Mouse (Mus musculus) CD4-positive helper T cell, adult 2 months (primary cell): ENCODE measurements around the gene Mucl3.

ENCODE experiments used
- DNase-seq: peaks from one replicate; pipeline ENCODE4 v3.0.0-alpha.2; 2012; ENCODE audit warnings: low read depth, missing footprints, low spot score

Gene Mucl3

DNA sequence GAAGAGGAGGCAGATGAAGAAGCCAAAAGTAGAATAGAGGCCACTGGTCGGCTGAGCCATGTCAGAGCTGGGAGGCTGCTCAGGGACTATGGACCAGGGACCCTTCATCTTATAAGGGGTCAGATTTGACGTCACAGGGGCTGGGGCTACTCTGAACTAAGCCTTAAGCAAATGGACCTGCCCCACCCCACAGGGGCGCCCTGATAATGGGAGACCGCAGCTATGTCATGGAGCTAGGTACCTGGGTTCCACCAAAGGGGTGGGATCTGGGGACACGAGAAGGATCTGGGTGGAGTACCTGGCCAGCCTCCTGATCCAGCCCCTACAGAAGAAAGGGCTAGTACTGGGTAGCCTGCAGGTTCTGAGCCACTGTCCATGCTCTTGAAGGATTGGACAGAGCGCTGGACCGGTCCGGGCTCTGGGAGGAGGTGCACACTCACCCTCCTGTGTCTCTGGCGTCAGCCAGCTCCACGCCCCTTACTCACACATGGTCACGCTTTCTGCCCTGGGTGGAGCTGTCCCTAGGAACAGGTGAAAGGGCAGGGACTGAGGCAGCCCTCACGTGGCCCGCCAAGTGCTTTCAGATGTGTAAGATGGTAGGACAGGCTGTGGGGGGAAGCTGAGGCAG is at the start of gene Mucl3:
TSS of gene Mucl3 (minus strand) at position 87 of the 628 bp plus-strand sequence.
- no peak for DNase-seq

DNA sequence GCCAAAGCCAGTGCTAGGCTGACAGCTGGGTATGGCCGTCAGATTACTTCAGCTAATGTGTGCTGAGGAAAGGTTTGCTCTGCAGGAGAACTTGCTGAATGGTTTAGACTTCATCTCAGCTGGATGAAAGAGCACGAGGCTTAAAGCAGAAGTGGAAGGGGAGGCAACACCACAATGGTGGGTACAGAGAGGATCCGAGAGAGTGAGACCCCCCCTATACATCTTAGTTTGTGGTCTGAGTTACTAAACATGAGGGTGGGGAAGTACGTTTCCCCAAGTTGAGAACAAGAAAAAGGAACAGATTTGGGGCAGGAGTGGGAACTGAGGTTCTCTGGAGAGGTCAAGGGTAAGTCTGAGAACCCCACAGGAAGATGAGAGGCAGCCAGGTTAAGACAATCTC is 48.9 kb upstream of the Mucl3 start:
- DNase-seq: no peak

DNA sequence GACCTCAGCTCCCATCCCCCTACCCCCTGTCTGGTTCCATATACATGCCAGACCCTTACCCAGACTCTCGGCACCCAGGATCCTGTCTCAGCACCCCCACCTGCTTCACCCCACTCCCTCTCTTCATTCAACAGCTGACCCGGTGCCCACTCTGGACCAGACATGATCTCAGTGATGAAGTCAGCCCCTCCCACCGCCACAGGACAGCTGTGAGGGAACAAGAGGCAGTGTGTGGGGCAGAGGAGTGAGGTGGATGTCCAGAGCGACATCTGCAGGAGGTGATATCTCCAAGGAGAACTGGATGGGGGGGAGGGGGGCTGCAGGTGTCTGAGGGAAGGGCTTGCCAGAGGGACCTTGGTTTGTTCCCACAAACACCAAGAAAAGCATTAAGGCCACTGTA is 48.3 kb upstream of the Mucl3 start:
- no peak for DNase-seq

DNA sequence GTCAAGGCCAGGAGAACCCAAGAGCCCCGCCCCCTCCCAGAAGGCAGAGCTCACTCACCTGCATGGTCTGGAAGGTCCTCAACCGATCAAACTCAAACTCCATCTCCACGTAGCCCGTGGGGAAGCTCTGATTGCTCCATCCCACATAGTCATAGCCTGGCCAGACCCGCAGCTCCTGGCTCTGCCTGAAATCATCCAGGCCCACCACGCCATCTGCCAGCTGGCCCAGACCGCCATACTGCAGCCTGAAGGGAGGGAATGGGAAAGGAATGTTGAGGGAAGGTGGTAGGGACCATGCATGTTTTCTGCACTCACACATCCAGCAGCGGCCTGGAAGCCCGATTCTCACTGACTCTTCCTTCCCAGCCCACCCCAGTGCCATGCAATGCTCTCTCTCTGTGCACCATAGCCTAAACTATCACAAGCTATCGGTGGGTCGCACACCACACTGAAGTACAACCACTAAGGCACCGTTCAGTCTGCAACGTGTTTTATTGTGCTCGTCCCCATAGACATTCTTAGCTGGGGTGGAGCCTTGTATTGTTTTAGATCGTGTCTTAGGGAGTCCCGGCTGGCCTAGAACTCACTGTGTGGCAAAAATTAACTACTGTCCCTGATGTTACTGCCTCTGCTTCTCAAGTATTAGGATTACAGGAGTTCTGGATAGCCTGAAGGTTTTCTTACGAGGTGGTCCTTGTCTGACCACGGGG is 46.6 kb upstream of the Mucl3 start:
- DNase-seq: no peak

DNA sequence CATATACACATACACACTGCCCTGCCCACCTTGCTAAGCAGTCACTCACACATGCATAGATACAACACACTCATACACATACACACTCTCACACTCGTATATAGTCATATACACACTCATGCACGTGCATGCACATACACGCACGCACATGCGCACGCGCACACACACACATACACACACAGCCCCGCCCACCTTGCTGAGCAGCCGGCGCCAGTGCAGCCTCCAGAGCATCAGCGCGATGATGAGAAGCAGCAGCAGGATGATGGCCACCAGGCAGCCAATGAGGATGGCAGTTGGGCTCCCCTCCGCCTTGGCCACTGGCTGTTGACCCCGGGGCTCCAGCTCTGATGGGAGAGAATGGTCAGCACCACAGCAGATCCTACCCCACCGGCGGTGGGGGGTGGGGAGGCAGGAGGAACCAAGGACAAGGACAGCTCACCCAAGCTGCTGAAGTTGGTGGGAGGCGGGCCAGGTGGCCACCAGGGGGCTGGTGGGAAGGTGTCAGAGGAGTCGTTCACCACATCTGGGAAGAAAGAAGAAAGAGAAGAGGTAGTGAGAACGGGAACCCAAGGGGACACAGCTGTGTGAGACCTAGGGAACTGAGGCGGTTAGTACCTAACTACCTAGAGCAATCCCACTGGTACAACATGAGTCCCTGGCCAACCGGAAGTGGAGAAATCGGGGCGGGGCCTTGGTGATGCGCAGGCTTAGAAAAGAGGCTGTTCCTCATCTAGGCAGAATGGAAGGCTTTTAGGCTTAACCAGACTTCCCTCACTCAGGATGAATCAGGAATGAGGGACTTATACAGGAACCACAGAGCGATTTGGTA is 45.1 kb upstream of the Mucl3 start:
- no peak for DNase-seq

DNA sequence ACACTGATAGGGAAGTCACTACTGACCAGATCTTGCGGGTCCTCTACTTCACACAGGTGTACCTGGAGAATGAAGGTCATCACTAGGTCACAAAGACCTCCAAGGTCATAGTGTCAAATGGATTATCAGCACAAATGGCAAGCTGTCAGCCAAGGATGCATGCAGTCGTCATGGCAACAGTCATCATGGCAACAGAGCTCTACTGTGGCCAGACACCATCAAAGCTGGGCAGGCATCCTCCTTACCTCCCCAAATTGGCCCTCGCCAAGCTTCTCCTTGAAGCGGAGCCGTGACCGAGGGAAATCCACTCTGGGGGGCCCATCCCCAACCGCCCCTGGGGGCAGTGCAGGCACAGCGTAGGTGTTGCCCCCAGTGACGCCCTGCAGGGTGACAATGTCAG is 41.6 kb upstream of the Mucl3 start:
- DNase-seq: no peak

DNA sequence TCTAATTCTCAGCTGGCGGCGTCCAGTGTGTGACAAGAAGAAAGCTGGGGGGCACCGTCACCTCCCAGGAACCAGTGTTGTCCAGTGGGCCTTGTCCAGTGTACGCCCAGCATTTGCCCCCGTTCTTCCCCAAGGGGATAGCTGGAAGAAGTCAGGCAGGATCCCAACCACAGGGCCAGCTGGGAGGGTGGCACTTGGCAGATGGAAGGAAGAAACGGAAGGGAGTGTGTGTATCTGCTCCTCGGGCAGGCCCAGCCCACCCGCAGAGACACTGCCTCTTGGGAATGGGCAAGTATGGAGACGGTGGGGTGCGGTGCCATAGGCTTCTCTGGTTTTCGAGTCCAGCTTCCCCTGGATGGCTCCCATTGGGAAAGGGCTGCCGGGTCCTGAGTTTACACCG is 38.5 kb upstream of the Mucl3 start:
- DNase-seq: no peak

DNA sequence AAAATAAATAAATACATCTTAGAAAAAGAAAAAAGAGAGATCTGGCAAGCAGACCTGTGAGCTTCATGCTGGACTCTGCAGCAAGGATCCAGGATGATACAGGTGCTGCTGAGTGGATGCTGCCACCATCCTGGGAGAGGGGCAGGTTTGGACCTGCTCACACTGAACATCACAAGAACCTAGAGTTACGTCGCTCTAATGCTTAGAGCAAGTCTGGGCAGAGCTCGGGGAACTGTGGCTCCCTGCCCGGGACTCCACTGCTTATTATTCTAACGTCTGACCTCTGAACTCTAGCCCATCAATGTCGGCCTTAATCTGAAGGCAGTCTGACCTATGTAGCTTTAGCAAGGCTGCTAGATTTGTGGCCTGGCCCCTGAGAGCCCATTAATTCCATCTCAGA is 37.1 kb upstream of the Mucl3 start:
- no peak for DNase-seq

DNA sequence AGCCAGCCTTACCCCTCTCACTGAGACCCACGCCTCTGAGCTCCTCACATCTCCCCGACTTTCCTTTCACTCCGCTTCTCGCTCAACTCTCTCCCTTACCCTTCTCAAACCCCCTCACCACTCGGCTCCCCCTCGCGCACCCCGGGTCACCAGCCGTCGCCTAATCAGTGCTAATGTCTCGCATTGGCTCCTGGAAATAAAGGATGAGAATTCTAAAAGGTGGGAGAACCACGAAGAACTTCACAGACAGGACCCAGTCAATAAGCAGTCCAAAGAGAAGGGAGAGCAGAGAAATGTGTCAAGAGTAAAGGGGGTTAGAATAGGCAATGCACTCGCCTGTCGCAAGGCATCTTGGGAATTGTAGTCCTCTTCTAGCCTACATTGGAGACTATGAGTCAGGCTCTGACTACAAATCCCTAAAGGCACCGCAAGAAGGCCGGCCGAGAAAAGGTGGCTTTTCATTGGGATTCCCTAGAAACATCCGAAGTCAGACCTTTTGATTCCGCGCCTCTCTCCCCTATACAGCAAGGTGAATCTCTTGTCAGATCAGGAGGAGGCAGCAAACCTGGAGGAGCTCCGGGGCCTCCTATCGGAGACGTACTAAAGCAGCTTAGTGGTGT is 30.0 kb upstream of the Mucl3 start, which contains the start of gene Gtf2h4:
TSS of gene Gtf2h4 (minus strand) at position 324 of the 620 bp plus-strand sequence.
- DNase-seq: peak; percentile 93

DNA sequence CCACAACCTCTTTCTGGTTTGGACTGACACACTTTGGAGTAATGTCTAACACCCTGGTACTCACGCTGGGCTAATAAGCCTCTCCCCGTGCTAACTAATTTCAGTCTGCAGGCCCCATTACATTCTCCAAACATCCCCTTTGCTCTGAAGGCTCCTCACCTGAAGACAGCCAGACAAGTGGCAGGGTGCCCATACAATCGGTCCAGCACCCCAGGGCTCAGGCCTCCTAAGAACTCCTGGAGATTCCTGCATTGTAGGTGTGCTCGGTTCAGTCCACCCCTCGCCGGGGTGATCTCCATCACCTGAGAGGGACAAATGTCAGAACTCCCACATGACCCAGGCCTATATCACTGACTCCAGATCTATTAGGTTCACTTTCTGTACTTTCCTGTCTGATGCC is 29.0 kb upstream of the Mucl3 start:
- DNase-seq: no peak

DNA sequence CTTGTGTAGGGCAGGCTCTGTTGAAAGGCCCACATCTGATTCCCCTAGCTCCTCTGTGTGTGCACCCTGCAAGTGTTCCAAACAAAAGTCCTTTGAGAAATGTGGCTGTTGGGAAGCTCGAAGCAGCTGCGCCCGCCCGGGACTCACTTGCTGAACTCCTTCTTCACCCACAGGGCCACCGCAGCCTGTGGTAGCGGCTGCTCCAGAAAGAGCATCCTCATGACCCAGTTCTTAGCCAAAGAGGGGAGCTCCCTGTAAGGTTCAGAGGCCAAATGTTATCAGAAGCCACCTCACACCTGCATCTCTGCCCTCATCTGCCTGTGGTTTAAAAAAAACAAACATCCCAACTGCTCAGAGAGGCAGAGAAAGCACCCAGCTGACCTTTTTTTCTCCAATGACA is 28.4 kb upstream of the Mucl3 start:
- DNase-seq: no peak

DNA sequence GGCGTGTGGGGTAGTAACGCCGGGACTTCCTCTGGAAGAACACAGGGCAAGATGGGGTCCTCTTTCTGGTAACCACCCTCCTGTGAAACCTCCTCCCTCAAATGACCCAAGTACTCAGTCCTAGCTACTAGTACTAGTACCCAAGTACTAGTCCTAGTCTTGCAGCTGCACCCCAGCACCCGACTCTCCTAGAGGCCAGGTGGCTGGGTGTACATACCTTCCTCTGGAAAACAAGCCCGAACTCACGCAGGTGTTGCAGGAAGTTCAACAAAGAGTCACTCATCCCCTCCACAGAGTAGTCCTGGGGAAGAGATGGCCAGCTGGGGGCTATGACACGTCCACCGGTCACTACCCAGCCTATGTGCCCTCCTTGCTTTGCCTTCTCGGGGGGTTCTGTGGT is 26.2 kb upstream of the Mucl3 start:
- DNase-seq: no peak

DNA sequence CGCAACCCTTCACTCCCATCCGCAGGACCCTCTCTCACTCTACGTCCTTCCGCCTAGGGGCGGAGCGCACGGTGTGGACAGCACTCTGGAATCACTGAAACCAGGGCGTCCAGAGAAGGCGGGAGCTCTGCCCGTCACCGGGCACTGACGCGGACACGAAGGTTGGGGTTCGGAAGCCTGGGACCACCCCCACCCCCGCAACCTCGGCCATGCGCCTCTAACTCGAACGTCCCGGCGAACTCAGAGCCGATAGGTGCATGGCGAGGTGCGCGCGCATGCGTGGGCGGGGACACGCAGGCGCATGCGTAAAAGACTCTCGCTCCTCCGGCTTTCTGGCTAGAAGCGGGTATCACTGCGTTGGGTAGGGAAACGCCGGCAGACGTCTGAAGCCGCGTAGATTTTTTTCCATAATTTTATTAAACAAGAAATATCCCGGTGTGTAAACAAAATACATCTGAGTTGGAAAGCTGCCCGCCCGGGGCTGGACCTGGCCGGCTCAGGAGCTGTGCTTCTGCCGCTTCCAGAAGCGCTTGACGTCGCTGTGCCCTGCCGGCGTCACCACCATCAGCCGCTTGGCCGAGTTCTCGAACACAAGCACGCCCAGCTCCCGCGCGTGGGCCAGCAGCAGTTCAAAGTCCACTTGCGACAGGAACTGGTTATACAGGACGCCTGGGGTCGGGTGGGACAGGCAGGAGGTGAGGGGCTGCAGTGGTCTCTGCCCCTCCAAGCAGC is 24.0 kb upstream of the Mucl3 start, which contains the start of gene Vars2:
TSS of gene Vars2 (minus strand) at position 259 of the 732 bp plus-strand sequence.
- peak; percentile 97 for DNase-seq

DNA sequence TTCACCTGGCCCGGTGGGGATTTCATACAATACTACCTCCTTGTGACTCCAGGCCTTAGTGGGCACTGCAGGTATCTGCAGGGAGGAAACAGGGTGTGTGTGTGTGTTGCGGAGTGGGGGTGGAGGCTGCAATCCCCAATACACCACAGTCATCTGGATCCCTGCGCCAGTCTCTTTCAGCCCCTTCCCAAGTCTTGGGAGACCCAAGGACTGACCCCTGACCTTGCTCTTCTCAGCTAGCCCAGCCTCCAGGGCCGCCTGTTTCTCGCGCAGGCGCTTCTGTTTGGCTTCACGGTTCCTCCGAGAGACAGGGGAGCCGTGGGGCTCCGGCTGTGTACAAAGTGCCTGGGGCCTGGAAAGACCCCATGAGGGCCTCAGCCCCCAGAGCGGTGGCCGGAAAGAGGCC is 23.4 kb upstream of the Mucl3 start:
- DNase-seq: no peak

DNA sequence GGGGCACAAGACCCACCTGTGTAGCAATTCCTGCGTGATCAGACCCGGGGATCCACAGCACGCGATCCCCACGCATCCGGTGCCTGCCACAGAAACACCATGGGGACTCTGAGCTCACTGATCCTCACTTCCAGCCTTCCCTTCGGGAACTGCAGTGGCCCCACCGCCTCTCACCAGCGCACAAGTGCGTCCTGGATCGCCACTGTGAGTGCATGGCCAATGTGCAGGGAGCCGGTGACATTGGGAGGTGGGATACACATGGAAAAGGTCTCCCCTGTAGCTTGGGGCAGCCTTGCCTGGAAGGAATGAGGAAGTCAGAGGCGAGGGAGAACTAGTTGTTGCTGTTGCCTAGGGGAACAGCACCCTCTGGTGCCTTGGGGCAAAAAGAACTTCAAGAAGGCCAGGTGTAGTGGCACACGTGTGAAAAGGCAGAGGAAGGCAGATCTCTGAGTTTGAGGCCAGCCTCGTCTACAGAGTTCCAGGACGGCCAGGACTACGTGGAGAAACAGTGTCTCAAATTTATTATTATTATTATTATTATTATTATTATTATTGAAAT is 22.5 kb upstream of the Mucl3 start:
- peak; percentile 33 for DNase-seq

DNA sequence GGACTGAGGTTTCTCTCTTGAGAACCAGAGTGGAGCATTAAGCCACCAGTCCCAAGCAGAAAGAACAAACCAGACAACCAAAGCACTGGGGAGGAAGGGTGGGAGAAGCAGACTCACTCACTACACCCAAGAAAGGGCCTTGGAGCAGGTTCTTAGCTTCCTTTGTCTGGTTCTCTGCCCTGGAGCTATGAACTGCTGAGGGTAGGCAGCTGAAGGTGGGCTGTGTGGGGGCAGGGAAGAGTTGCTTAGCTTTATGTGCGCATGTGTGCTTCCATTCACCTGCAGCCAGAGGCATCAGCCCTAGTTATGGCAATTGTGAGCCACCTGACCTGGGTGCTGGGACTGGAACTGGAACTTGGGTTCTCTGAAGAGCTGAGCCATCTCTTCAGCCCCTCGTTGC is 9.6 kb upstream of the Mucl3 start:
- no peak for DNase-seq

DNA sequence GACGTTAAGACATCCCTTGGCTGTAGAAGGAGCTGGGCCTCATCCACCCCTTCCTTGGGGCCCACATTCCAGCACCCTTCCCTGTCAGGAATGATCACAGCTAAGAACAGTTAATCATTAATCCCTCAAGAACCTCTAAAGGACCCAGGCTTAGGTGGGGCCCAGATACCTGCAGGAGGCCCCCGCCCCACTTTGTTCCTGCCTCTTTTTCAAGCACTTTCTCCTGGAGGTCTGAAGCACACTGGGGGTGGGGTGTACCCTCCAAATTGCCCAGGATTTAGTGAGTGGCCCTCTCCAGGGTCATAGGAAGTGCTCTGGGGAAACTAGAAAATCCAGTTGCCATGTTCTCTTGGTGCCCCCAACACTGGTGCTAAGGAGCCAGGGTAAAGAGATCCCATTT is 5.9 kb upstream of the Mucl3 start:
- DNase-seq: no peak

DNA sequence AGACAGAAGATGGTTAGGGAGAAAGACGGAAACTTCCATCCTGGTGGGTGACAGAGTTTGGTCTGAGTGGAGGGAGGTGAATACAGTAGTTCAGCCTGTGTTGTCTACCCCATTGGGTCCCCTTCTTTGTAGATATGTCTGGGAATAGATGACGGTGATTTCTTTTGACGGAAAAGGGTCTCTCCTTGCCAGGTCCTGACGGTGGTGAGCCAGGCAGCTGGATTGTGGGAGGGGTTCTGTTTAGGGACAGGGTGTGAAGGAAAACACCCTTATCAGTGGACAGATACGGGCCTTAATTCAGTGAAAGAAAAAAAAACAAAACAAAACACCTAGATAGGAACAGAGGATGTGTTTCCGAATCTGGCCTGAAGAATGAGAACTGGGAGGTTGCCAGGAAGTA is 4.1 kb downstream of the Mucl3 start:
- DNase-seq: no peak

DNA sequence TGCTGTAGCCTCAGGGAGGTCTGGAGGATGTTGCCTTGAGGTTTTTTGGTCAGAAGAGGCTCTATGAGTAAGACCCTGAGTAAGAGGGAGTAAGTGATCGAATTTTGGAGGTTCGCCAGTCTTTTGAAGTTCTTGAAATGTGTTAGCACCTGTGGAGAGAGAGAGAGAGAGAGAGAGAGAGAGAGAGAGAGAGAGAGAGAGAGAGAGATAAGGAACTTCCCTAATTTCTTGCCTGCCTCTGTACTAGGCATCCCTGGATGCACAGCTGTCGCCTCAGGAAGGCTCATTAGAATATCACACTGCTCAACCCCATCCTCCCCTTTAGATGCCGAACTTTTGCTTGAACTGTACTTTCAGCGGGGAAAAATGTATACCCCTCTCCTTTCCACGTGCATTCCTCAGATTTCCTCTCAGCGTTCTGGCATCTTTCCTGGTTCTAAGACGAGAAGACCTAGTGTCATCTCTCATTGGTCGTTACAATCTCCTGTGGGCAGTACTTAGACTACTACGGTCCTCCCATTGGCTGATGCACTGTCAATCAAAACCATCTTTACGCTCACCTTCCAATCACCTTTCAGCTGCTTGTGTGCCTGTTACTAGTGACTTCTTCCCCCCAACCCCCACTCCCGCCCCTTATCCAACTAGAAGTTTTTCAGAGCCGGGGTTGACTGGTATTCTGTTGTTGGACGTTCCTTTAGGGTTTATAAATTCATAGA is 4.9 kb downstream of the Mucl3 start:
- peak; percentile 84 for DNase-seq

DNA sequence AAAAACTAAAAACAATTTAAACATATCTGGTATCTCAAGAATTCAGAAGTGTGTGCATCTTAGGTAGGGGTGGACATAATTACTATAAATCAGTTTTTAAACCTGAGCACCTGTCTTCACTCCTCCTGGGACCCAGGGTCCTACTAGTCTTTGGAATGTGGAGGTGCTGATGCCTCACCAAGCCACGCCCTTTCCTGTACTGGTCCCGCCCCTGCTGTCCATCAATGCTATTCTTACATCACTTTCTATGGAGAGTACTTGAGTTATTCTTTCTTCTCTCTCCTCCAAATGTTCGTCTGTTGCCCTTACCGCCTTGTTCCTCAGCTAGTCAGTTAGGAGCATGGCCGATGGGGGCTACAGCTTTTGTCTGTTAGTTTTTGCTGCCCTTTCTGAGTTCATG is 7.1 kb downstream of the Mucl3 start:
- peak; percentile 53 for DNase-seq
